Mouse (Mus musculus) layer of hippocampus, adult 2 months (tissue): ENCODE measurements around the gene Ccdc122. TPM values are rescaled to one million over a fixed set of nuclear protein-coding genes. Genes with fewer than 3 reads are reported as not detected.
"Not testable (repeated sequence)": the region's sequence is repeated elsewhere in the genome, so short reads cannot be mapped to it uniquely, and the experiment has no call there.

Experiments used
- DNase-seq, 2 experiments: peaks; one replicate each; pipeline ENCODE4 v3.0.0; 2022; ENCODE audit warnings: low spot score in 2 of 2
- H3K27ac ChIP-seq: fragments of 200-600 bp; 2 replicates; pipeline ENCODE4 v1.8.1; 2022
- H3K4me3 ChIP-seq: fragments of 200-600 bp; 2 replicates; pipeline ENCODE4 v1.8.1; 2022; ENCODE audit warnings: mild to moderate bottlenecking
- CTCF ChIP-seq: fragments of 200-600 bp; conservative IDR thresholded peaks from 2 replicates; pipeline ENCODE4 v1.8.1; 2022; ENCODE audit warnings: antibody characterized with exemption, mild to moderate bottlenecking, moderate library complexity
- total RNA-seq, 2 experiments: library from RNA; stranded (reverse); gene quantifications; 2 replicates each; pipeline ENCODE4 v1.2.3; 2021

The Ccdc122 gene
- total RNA-seq, 2 experiments from 2014 or later: 1.2 to 1.7 TPM

GRCm38 (mm10) chr14:77034175-77034915 lies 2.2 kb upstream of the Ccdc122 start:
- Histone ChIP-seq H3K27ac (no peak overlapping the region), H3K4me3 (no peak overlapping the region)
- DNase-seq: no peak
- no peak for TF ChIP-seq CTCF

GRCm38 (mm10) chr14:77034970-77035369 lies 1.6 kb upstream of the Ccdc122 start:
- TF ChIP-seq CTCF: no peak
- Histone ChIP-seq H3K27ac (no peak overlapping the region), H3K4me3 (no peak overlapping the region)
- DNase-seq: no peak

GRCm38 (mm10) chr14:77037330-77037729 lies 758 bp downstream of the Ccdc122 start:
- no peak for TF ChIP-seq CTCF
- no peak overlapping the region for H3K4me3 ChIP-seq
- peak overlapping the region; percentile 57; the same call in 1 of the 2 replicates for H3K27ac ChIP-seq
- DNase-seq: no peak

- TF ChIP-seq CTCF: no peak
- Histone ChIP-seq H3K4me3 (no peak overlapping the region), H3K27ac (peak overlapping the region; percentile 57; the same call in 1 of the 2 replicates)
- DNase-seq: no peak
Measured at GRCm38 (mm10) chr14:77037832-77038425, 1.4 kb downstream of the Ccdc122 start.

- Histone ChIP-seq H3K4me3 (no peak overlapping the region), H3K27ac (no peak overlapping the region)
- DNase-seq: no peak
- peak; percentile 79 for TF ChIP-seq CTCF
Measured at GRCm38 (mm10) chr14:77053288-77053687, 16.7 kb downstream of the Ccdc122 start.

GRCm38 (mm10) chr14:77069361-77069760 lies 32.8 kb downstream of the Ccdc122 start:
- Histone ChIP-seq H3K27ac (no peak overlapping the region), H3K4me3 (no peak overlapping the region)
- no peak for DNase-seq
- TF ChIP-seq CTCF: no peak

GRCm38 (mm10) chr14:77081248-77081647 lies 44.7 kb downstream of the Ccdc122 start:
- TF ChIP-seq CTCF: no peak
- no peak for DNase-seq
- Histone ChIP-seq H3K4me3 (no peak overlapping the region), H3K27ac (no peak overlapping the region)

GRCm38 (mm10) chr14:77100285-77100684 lies 63.7 kb downstream of the Ccdc122 start:
- DNase-seq: no peak

GRCm38 (mm10) chr14:77110622-77111021 lies 74.0 kb downstream of the Ccdc122 start:
- not testable (repeated sequence) for H3K4me3 ChIP-seq, H3K27ac ChIP-seq, DNase-seq

More at GRCm38 (mm10) chr14:77100285-77100684, 63.7 kb downstream of the Ccdc122 start:
- Histone ChIP-seq H3K27ac (no peak overlapping the region), H3K4me3 (no peak overlapping the region)
- TF ChIP-seq CTCF: no peak

GRCm38 (mm10) chr14:77130612-77131011 lies 94.0 kb downstream of the Ccdc122 start:
- Histone ChIP-seq H3K27ac (no peak overlapping the region), H3K4me3 (no peak overlapping the region)
- no peak for TF ChIP-seq CTCF
- no peak for DNase-seq

- no peak for DNase-seq
- H3K4me3 ChIP-seq: no peak overlapping the region
- no peak for TF ChIP-seq CTCF
- no peak overlapping the region for H3K27ac ChIP-seq
Measured at GRCm38 (mm10) chr14:77136936-77137335, 100.4 kb downstream of the Ccdc122 start.

- H3K27ac ChIP-seq: peak overlapping the region; percentile 29; the same call in 1 of the 2 replicates
- H3K4me3 ChIP-seq: peak overlapping the region; percentile 39
- peak; percentile 68 to 83 for DNase-seq
- peak; percentile 88 for TF ChIP-seq CTCF
Measured at GRCm38 (mm10) chr14:77141324-77142282, 105.0 kb downstream of the Ccdc122 start.

GRCm38 (mm10) chr14:77145103-77145502 lies 108.5 kb downstream of the Ccdc122 start:
- Histone ChIP-seq H3K4me3 (no peak overlapping the region), H3K27ac (no peak overlapping the region)
- DNase-seq: no peak
- no peak for TF ChIP-seq CTCF
